Mouse (Mus musculus) Muller cell, postnatal 12 days (primary cell): ENCODE data around the gene Hacd3.
A peak's percentile ranks its signal among the peaks of the same experiment; 100 is the strongest.
"Not testable (repeated sequence)": the region's sequence is repeated elsewhere in the genome, so short reads cannot be mapped to it uniquely, and the experiment has no call there.

Source experiments
- DNase-seq: peaks from one replicate; pipeline ENCODE4 v3.0.0-alpha.2; 2015; ENCODE audit errors: inconsistent ontology term

Hacd3 gene

GRCm38 (mm10) chr9:65016978-65017827 is 4.3 kb downstream of the Hacd3 start:
- peak; percentile 90 for DNase-seq

- DNase-seq = no peak
Observed at GRCm38 (mm10) chr9:65016241-65016977, 5.1 kb downstream of the Hacd3 start.

DNA sequence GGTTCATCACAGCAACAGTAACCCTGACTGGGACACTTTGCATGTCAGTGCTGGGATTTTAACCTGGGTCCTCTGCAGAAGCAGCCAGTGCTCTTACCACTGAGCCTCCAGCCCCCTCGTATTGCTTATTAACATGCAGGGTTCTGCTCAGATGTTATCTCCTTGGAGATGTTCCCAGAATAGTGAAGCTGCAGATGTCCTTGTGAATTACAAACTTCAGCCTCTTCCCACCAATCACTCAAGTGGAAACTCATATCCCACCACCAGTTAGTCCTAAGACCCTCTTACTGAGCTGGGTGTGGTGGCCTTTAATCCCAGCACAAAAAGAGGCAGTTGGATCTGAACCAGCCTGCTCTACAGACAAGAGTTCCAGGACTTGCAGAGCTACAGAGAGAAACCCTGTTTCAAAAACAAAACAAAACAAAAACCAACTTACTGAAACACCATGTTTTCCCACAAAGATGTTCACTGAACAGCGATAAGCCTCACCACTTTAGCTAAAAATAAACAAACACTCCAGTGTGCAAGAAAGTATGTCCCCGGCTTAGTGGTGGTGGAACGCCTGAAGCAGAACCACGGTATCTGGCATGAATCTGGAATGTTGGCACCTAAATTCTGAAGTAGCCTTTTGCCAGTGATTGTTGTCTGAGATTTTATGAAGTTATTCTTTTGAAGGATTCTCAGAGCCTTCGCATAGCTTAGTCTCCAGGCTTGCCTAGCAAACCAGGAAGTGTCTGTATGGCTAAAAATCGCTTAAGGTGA is 5.9 kb downstream of the Hacd3 start:
- DNase-seq = peak; percentile 90

DNA sequence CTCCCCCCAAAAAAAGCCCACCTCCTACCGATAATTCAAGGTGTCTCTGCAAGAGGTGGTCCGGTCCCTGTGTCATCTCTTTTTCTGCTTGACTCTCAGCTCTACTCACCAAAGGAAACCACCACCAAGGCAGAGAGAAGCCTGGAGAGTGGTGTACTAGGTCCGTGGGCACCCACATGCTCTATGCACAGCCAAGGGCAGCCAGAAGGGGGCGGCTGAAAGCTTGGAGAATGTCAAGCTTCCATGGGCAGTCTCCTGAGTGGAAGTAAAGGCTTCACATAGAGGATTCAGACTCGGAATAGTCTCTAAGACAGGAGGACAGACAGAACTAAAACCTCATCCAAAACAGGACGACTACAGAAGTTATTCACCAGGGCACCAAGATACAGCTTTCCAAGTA is 10.2 kb downstream of the Hacd3 start:
- DNase-seq = no peak

- DNase-seq = peak; percentile 28
Observed at GRCm38 (mm10) chr9:65010632-65011031, 10.9 kb downstream of the Hacd3 start.

DNA sequence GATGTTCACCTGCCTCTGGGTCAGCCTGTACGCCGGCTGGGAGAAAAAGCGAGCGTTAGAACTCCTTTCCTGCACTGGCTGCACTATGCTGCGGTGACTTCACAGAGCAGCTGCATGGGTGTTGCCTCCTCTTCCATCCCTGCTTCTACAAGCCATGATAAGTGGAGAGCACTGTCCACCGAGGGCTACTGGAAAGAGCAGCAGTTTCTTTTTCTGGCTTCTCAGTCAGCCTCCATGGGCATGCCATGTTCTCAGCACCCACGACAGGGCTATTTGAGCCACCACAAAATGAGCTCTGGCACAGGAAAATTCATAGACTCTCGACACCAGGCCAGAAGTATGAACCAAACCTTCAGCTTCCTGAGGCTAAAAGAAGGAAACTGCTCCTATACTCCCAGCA is 15.8 kb downstream of the Hacd3 start:
- DNase-seq = no peak

GRCm38 (mm10) chr9:65001481-65001880 is 20.0 kb downstream of the Hacd3 start:
- DNase-seq = no peak

- DNase-seq = not testable (repeated sequence)
Observed at GRCm38 (mm10) chr9:64995464-64995863, 26.0 kb downstream of the Hacd3 start.

- DNase-seq = no peak
Observed at GRCm38 (mm10) chr9:64990291-64990690, 31.2 kb downstream of the Hacd3 start.

DNA sequence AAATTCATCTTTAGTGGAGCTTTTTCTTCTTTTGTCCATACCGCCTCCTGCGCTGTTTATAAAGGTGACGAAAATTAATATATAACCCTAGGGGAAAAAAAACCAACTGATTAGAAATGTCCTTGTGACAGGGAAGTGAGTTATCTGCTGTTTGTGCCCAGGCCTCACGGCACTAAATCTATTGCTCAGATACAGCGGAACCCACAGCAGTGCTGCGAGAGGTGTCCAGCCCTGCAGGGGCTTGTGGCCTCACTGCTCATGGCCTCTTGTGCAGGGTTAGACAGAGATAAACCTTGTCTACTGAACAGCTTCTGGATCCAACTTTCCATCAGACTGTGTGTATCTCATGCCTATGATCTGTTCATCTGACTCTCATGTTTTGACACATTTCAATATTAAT is 33.0 kb downstream of the Hacd3 start:
- DNase-seq = no peak

DNA sequence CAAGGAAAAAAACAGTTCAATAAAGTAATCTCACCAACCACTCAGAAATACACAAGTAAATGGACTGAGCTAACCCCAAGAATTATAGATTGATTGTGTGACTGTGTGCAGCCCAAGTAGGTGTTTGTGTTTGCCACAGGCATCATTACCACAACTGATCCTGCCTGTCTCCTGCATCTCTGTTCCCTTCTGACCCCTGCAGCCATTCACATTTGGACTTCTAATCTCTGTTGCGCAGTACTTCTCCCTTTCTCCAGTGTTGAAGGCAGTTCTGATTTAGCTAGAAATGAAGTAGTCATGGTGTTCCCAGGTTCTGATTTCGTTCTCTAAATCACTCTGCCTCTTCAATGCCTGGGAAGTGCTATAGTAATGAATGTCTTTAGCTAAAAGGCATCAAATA is 33.8 kb downstream of the Hacd3 start:
- no peak for DNase-seq

DNA sequence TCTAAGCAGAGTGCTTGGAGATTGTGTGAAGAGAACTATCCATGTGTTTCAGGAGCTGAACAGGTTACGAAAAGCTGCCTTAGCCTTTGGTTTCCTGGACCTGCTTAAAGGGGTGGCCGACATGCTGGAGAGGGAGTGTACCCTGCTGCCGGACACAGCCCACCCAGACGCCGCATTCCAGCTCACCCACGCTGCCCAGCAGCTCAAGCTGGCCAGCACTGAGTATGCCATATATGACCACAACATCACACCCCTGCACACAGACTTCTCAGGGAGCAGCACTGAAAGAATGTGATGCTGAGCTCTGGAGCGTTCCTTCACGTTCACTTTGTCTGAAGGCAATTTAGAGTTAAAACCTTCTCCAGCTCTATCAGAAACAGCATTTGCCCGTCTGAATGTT is 35.7 kb downstream of the Hacd3 start:
- DNase-seq = no peak

DNA sequence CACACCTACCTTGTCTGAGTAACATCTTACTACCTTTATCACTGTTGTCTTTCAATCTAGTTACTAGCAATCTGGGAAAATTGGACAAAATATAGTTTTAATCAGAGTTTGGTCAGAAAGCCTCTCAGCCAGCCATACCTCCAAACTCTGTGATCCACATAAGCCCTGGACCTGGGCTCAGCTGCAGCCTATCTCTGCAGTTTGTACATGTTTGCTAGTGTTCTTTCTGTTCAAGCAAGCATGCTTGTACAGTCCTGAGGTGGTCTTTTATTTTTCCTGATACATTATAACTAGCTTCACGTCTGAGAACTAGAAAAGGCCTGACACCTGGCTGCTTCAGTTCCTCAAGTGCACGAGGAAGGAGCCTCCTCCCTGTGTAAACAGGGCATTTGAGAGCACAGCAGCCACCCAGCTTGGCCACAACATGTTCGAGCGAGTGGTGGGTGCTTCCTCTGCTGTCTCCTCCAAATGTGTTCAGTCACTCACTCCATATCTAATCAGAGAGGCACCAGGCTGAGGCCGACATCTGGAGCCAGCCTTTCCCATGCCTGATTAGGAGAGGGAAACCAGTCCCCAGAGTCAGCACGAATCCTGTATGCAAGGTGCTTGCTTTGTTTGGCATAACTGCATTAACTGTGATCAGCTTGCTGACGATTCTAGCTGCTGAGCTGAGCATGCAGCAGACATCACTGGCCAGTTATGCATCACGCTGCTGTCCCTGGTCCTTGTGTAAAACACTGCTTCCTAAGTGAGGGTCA is 36.3 kb downstream of the Hacd3 start:
- no peak for DNase-seq

GRCm38 (mm10) chr9:64981904-64982303 is 39.6 kb downstream of the Hacd3 start:
- DNase-seq = no peak

DNA sequence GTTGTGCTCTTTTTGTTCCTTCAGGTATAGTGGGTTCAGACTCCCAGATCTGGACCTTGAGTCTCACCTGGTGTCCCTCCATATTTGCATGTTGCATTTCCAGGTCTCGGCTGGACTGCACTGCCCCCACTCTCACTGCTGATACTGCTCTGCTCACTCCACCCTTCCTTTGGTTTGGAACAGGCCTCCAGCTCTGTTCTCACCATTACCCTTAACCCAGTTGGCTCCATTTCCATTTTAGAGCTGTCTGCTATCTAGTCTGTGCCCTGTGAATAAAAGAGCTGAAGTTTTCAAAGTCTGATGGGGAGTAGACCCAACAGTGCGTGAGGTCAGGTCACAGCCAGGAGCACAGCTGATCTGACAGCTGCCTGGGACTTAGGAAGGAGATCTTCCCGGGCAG is 40.9 kb downstream of the Hacd3 start:
- no peak for DNase-seq

DNA sequence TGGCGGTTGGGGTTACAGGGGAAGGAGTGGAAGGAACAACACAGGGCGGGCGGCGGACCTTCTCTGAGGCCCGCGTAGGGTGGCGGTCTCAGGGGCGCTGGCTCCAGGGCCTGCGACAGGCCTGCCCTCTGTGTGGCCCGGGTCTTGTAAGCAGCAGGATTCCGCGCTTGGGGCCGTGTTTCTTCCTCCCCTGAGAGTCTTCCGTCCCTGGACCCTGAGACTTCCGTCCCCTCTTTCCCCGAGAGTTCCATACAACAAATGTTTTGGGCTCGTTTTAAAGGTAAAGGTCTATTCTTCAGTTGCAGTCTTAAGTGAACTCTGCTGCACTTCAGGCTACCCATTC is 60.5 kb downstream of the Hacd3 start:
- no peak for DNase-seq

- DNase-seq = peak; percentile 97
Observed at GRCm38 (mm10) chr9:64960117-64960977, 61.1 kb downstream of the Hacd3 start, which contains the start of gene Ints14. TSS of gene Ints14 (plus strand) at chr9:64960905.

- DNase-seq = no peak
Observed at GRCm38 (mm10) chr9:64957276-64957675, 64.2 kb downstream of the Hacd3 start.

- peak; percentile 13 for DNase-seq
Observed at GRCm38 (mm10) chr9:64956337-64956736, 65.2 kb downstream of the Hacd3 start.

DNA sequence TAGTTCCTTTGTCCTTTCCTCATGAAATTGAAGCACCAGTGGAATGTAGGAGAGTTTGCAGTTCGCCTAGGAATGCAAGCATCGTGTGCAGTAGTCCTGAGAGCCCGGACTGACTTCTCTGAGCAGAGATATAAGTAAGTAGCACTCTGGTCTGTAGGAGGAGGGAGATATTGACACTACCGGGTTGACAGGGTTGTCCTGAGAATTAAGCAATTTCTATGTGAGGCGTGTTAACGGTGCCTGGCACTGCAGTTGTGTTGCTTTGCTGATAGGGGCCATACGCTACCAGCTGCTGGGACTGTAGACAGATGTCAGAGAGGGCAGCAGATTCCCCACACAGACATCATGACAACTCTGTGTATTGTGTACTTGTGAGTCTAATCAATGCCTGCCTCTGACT is 68.3 kb downstream of the Hacd3 start:
- DNase-seq = no peak

DNA sequence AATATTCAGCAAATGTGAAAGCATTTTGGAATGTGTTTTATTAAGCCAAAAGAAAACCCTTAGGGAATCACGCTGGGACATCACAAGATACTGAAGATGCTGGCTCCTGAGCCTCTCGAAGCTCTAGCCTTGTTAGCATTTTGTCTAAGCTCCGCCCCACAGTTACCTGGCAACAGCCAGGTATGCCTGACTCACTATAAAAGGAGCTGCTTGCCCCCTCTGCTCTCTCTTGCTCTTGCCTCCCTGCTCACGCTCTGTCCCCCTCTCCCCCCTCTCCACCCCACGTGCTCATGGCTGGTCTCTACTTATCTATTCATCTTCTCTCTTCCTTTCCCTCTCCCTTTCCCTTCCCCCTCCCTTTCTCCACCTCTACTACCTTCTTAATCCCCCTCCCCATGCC is 69.4 kb downstream of the Hacd3 start:
- no peak for DNase-seq
